Mouse (Mus musculus) ES-Bruce4 (cell line): ENCODE measurements around the gene Ropn1l.

Experiments used
- CTCF ChIP-seq: IDR thresholded peaks from one replicate; pipeline ENCODE4 v1.8.1; 2011; ENCODE audit warnings: low read depth, low read length
- POLR2A ChIP-seq: IDR thresholded peaks from one replicate; pipeline ENCODE4 v1.8.1; 2011; ENCODE audit warnings: low read length; ENCODE audit not compliant: insufficient read depth

DNA sequence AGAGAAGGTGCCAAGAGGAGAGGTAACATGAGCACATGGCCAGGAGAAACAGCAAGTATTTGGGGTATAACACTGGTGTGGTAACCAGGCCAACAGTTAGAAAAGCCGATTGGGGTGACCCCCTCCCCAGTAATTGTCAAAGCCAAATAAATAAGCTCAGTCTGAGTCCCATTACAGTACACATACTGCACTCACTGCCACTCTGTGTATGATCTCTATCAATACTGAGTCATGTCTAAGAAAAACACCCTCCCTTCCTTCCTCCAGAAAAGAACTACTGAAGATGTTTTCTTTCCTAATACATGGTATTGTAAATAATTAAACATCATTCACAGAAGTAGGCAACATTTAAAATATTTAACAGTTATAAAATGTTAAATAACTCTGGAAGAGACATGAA is 48.8 kb upstream of the Ropn1l start:
- TF ChIP-seq CTCF = no peak
- TF ChIP-seq POLR2A = no peak
